Mouse (Mus musculus): Measurements from ENCODE around the gene Arhgap22. TPM values are rescaled to one million over a fixed set of nuclear protein-coding genes. Genes with fewer than 3 reads are reported as not detected.

Gene Arhgap22
- polyA plus RNA-seq, 1 experiment from 2014 or later, result 2.1 TPM

DNA sequence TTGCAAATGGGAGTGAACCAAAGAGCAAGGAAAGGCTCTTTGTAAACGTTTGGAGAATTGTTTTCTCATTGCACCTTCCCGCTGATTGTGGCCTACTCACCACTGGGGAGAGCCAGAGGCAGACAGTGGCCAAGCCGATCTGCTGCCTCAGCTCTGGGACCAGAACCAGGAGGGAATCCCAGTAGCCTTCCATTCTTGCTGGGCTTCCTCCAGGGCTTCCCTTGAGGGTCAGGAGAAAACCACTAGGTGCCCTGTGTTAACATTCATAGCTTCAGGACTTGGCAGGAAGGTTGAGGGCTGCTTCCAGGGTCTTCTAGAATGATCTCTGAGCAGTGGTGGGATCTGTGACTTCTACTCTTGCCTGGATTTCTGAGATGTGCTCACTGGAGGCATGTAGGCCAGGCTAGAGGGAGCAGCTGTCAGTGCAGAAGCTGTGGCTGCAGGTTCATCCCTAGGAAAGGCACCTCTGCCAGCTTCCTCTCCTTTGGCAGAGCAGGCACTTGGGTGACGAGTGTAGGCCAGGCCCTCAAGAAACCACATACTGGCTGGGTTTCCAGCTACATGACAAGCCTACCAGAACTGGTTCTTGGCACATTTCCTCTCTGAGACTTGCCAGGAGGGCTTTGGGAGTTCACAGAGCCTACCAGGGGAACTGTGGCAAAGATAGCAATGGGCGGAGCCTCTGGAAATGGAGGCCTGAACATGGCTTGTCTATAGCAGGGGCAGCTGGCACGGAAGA lies 138.3 kb downstream of the Arhgap22 start:
- peaks cover 10% of the 10 kb centered on the region for H3K4me1 ChIP-seq
- H3K9me3 ChIP-seq (replicated peaks), result no peaks in the 10 kb centered on the region
- no peak overlapping the region for H3K4me3 ChIP-seq
- 69% methylated on average over 6 of the region's 6 CpGs for WGBS
- DNase-seq (ENCODE audit: low spot score), result no peak
- H3K27me3 ChIP-seq (ENCODE audit: low read depth, poor library complexity, severe bottlenecking), result peaks cover 65% of the 10 kb centered on the region
- H3K36me3 ChIP-seq, result no peaks in the 10 kb centered on the region
- no peak overlapping the region for H3K27ac ChIP-seq (replicated peaks)

- H3K9me3 ChIP-seq (replicated peaks), result no peaks in the 10 kb centered on the region
- 86% methylated on average over 6 of the region's 6 CpGs for WGBS
These were observed 139.1 kb downstream of the Arhgap22 start for GRCm38 (mm10) chr14:33352890-33353289.

DNA sequence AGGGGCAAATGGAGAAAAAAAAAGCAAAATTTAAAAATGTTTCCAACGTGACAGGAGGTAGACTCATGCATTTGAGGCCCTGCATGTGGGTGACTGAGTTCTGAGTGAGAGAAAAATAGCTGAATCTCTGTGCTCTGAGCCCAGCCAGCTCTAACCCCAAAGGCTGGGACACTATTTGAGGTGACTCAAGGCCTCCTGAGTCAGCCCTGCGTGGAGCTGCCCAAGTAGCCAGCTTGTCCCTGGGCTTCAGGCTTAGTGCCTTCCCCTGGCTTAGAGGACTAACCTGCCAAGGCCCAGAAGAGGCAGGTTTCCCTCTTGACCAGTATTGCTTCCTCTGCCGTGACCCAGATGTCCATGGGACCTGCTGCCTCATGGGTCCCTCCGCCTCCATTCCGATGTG lies 141.4 kb downstream of the Arhgap22 start:
- DNase-seq (ENCODE audit: low spot score), result no peak
- WGBS, result 85% methylated on average over 5 of the region's 5 CpGs

More at GRCm38 (mm10) chr14:33352890-33353289, 139.1 kb downstream of the Arhgap22 start:
- Histone ChIP-seq H3K36me3 (no peaks in the 10 kb centered on the region), H3K27me3 (ENCODE audit: low read depth, poor library complexity, severe bottlenecking) (peaks cover 65% of the 10 kb centered on the region), H3K4me3 (no peak overlapping the region), H3K4me1 (peaks cover 10% of the 10 kb centered on the region), H3K27ac (replicated peaks) (no peak overlapping the region)
- no peak for DNase-seq (ENCODE audit: low spot score)

DNA sequence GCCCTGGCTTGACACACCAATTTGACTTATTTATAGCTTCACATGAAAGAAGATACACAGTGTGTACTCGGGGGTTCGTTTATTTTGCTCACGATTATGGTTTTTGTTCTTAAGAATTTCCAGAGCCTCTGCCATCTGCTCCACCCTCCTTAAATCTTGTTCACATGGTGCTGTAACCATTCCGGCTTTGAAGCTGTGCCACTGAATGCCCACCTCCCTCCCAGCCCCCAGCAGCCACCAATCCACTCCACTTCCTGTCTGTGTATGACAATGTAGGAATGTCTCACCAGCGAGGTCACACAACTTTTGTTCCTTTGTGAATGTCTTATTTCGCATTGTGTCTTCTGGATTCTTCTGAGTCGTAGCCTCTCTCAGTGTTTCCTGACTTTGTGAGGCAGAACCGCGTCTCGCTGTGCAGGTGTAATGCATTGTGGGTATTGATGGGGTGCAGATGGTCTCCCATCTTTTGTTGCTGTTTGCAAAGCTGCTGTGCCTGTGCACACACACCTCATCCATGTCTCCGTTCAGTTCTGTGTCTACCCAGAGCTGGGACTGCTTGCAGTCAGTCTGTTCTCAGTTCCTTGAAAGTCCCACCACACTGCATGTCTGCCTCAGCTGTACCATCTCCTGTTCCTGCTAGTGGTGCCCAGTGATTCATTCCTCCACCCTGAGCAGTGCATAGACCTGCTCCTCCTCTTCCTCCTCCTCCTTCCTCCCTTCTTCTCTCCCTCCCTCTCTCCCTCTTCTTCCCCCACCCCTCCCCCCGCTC lies 144.0 kb downstream of the Arhgap22 start:
- H3K9me3 ChIP-seq (replicated peaks), result no peaks in the 10 kb centered on the region

More for the DNA sequence above, 141.4 kb downstream of the Arhgap22 start:
- Histone ChIP-seq H3K27me3 (ENCODE audit: low read depth, poor library complexity, severe bottlenecking) (peaks cover 43% of the 10 kb centered on the region), H3K4me3 (no peak overlapping the region), H3K36me3 (no peaks in the 10 kb centered on the region), H3K4me1 (peaks cover 10% of the 10 kb centered on the region), H3K9me3 (replicated peaks) (no peaks in the 10 kb centered on the region), H3K27ac (replicated peaks) (no peak overlapping the region)

DNA sequence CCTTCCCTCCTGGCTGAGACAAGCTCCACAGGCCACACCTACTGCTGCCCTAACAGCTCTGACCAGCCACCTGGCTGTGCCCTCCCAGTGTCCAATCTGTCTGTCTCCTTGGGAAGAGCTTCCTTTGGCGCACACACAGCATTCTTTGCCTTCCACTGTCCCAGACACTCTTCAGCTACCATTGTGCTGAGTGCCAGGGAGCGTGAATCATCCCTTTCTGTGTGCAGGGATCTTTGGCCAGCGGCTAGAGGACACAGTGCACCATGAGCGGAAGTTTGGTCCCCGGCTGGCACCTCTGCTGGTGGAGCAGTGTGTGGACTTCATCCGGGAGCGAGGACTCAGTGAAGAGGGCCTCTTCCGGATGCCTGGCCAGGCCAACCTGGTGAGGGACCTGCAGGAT lies 145.1 kb downstream of the Arhgap22 start:
- no peak for DNase-seq (ENCODE audit: low spot score)
- no peaks in the 10 kb centered on the region for H3K9me3 ChIP-seq (replicated peaks)
- H3K27ac ChIP-seq (replicated peaks), result no peak overlapping the region
- no peaks in the 10 kb centered on the region for H3K36me3 ChIP-seq
- peaks cover 30% of the 10 kb centered on the region for H3K4me1 ChIP-seq
- 89% methylated on average over 8 of the region's 8 CpGs for WGBS
- peaks cover 7% of the 10 kb centered on the region for H3K27me3 ChIP-seq (ENCODE audit: low read depth, poor library complexity, severe bottlenecking)
- no peak overlapping the region for H3K4me3 ChIP-seq

More for the DNA sequence above, 144.0 kb downstream of the Arhgap22 start:
- Histone ChIP-seq H3K27me3 (ENCODE audit: low read depth, poor library complexity, severe bottlenecking) (peaks cover 18% of the 10 kb centered on the region), H3K4me1 (peaks cover 22% of the 10 kb centered on the region), H3K36me3 (no peaks in the 10 kb centered on the region), H3K27ac (replicated peaks) (no peak overlapping the region), H3K4me3 (no peak overlapping the region)
- 81% methylated on average over 12 of the region's 12 CpGs for WGBS
- no peak for DNase-seq (ENCODE audit: low spot score)

DNA sequence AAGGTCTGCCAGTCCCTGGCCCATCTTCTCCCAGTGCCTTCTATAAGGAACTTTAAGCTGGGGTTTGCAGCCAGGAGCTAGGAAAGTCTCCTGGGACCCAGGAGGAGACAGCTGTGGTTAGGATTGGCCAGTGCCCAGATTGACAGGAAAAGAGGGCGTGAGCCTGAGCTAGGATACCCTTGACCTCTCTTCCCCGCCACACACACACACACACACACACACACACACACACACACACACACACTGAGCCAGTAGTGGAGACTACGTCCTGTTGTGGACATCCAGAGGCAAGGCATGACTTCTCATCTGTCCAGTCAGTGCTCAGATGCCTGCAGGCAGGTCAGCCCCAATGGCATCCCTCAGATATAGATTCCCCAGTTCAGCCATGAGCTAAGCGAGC lies 147.7 kb downstream of the Arhgap22 start:
- no peak for DNase-seq (ENCODE audit: low spot score)
- Histone ChIP-seq H3K27me3 (ENCODE audit: low read depth, poor library complexity, severe bottlenecking) (no peaks in the 10 kb centered on the region), H3K4me1 (peaks cover 27% of the 10 kb centered on the region), H3K36me3 (no peaks in the 10 kb centered on the region), H3K9me3 (replicated peaks) (no peaks in the 10 kb centered on the region), H3K4me3 (no peak overlapping the region), H3K27ac (replicated peaks) (peak overlapping the region; percentile 46; the same call in 1 of the 2 replicates)
- 49% methylated on average over 3 of the region's 4 CpGs for WGBS

DNA sequence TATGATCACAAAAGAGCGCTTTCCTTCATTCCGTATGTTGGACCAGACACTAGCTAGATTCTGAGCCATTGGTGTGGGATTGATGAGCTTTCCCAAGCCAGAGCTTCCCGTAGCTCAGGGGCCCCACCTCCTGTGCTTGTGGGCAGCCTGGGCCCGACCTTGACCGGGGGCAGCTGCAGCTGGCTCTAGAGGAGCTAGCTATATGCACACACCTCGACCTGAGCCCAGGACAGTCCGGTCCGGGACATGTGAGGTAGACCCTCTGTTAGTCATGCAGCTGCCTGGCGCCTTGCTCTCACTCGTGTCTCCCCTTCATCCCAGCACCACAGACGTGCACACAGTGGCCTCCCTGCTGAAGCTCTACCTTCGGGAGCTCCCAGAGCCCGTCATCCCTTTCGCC lies 148.3 kb downstream of the Arhgap22 start:
- 76% methylated on average over 14 of the region's 14 CpGs for WGBS
- Histone ChIP-seq H3K27ac (replicated peaks) (peak overlapping the region; percentile 46; the same call in 1 of the 2 replicates), H3K4me3 (no peak overlapping the region), H3K9me3 (replicated peaks) (no peaks in the 10 kb centered on the region), H3K4me1 (peaks cover 29% of the 10 kb centered on the region), H3K27me3 (ENCODE audit: low read depth, poor library complexity, severe bottlenecking) (no peaks in the 10 kb centered on the region), H3K36me3 (no peaks in the 10 kb centered on the region)
- DNase-seq (ENCODE audit: low spot score), result no peak

DNA sequence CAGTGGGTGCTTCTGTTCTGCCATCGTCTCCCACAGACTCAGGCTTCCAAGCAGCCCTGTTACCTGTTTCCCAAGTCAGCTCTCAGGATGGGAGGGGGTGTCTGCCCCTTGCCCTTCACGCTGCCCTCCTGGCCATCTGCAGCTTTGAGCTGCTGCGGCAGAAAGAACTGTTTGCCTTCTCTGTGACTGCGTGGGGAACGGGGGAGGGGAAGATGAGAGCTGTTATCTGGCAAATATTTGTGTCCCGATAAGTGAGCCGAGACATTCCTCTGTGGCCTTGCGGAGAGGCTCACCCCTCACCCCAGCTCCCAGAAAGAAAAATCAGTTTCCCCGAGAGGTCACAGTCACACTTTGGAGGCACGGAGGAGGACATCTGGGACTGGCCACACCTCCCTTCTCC lies 149.0 kb downstream of the Arhgap22 start:
- Histone ChIP-seq H3K27ac (replicated peaks) (0 out of 2 replicates have a peak overlapping the region, but pooled peaks have one; percentile 46), H3K9me3 (replicated peaks) (no peaks in the 10 kb centered on the region), H3K36me3 (no peaks in the 10 kb centered on the region), H3K27me3 (ENCODE audit: low read depth, poor library complexity, severe bottlenecking) (no peaks in the 10 kb centered on the region), H3K4me1 (peaks cover 33% of the 10 kb centered on the region), H3K4me3 (no peak overlapping the region)
- no peak for DNase-seq (ENCODE audit: low spot score)
- 44% methylated on average over 10 of the region's 10 CpGs for WGBS

DNA sequence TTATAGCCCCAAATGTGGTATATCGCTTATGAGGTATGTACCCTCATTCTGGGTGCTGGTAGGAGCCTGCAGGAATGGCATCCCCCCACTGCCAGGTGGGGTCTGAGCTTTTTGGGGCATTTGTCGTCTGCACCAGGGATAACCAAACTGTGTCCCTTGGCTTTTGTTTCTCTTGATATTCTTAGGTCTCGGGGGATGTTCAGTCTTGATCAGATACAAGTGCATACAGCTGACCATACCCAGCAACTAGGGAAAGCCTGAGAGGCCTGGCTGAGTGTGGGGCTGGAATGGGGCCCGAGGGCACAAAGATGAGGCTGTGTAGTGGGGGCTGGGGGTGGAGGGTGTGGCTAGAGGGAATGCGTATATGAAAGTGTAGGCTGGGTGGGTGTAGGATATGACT lies 149.8 kb downstream of the Arhgap22 start:
- no peaks in the 10 kb centered on the region for H3K36me3 ChIP-seq
- H3K4me3 ChIP-seq, result no peak overlapping the region
- H3K27ac ChIP-seq (replicated peaks), result no peak overlapping the region
- H3K27me3 ChIP-seq (ENCODE audit: low read depth, poor library complexity, severe bottlenecking), result no peaks in the 10 kb centered on the region
- no peaks in the 10 kb centered on the region for H3K9me3 ChIP-seq (replicated peaks)
- no peak for DNase-seq (ENCODE audit: low spot score)
- 91% methylated on average over 5 of the region's 5 CpGs for WGBS
- peaks cover 33% of the 10 kb centered on the region for H3K4me1 ChIP-seq

DNA sequence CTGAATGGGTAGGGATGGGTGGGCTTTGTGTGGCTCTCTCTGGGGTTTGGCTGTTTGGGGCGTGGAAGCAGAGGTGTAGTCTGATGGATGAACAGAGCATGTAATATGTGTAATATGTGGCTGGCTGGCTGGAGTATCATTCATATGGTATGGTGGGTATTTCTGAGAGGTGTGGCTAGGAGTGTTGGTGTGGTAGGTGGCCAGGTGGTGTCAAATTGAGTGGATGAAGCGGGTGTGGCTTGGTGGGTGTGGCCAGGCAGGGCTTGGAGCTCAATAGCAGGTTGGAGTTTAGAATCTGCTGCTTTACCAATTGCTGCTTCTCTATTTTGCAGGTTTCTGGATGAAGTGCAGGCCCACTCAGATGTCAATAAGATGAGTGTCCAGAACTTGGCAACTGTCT lies 150.2 kb downstream of the Arhgap22 start:
- DNase-seq (ENCODE audit: low spot score), result no peak
- Histone ChIP-seq H3K9me3 (replicated peaks) (no peaks in the 10 kb centered on the region), H3K4me1 (peaks cover 33% of the 10 kb centered on the region), H3K4me3 (no peak overlapping the region), H3K36me3 (no peaks in the 10 kb centered on the region), H3K27ac (replicated peaks) (no peak overlapping the region), H3K27me3 (ENCODE audit: low read depth, poor library complexity, severe bottlenecking) (no peaks in the 10 kb centered on the region)
- WGBS, result 89% methylated on average over 2 of the region's 2 CpGs

DNA sequence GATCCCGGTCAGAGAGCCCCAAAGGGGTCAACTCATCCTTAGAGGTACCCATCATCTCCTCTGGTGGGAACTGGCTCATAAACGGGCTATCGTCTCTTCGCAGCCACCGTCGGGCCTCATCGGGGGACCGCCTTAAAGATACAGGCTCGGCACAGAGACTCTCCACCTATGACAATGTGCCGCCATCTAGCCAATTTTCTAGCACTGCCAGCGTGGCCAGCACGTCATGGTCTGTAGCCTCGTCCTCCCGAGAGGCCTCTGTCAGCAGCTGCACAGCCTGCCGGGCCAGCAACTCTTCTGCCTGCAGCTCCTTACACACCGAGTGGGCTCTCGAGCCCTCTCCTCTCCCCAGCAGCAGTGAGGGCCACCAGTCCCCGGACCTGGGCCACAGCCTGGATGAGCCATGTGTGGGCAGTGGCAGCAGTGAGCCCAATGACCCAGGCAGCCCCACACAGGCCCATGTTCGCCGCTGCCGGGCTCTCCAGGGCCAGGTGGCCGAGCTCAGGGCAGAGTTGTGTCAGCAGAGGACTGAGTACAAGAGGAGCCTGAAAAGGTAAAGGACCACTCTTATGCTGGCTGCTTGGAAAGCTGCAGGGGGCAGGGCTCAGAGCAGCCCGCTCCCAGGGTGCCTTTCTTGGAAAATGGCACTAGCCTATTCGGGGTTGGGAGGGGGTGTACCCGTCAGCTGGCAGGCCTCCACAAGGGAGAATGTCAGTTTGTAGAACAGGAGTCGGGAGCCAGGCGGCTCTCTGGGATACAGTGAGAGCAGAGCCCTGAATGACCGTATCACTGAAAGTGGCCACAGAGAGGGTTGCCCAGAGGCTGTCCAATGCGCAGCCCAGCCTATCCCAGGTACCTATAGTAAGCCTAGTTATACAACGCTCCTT lies 153.3 kb downstream of the Arhgap22 start:
- no peak for DNase-seq (ENCODE audit: low spot score)
- Histone ChIP-seq H3K27ac (replicated peaks) (peak overlapping the region; percentile 43; the same call in 1 of the 2 replicates), H3K4me1 (peaks cover 39% of the 10 kb centered on the region), H3K27me3 (ENCODE audit: low read depth, poor library complexity, severe bottlenecking) (no peaks in the 10 kb centered on the region), H3K36me3 (no peaks in the 10 kb centered on the region), H3K4me3 (no peak overlapping the region), H3K9me3 (replicated peaks) (no peaks in the 10 kb centered on the region)
- WGBS, result 83% methylated on average over 30 of the region's 30 CpGs

DNA sequence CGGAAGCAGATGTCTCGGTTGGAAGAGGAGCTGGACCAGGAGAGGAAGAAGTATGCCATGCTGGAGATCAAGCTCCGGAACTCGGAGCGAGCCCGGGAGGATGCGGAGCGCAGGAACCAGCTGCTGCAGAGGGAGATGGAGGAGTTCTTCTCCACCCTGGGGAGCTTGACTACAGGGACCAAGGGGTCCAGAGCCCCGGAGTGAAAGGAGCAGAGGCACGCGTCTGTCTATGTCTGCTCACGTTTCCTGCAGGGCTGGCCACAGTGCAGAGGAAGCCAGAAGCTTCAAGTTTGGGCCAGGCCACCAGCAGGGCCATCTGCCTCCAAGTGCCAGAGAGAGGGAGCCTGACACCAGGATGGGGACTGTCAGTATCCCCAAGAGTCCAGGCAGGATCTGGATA lies 155.5 kb downstream of the Arhgap22 start:
- Histone ChIP-seq H3K4me3 (no peak overlapping the region), H3K36me3 (no peaks in the 10 kb centered on the region), H3K9me3 (replicated peaks) (no peaks in the 10 kb centered on the region), H3K27ac (replicated peaks) (no peak overlapping the region; the same call in 1 of the 2 replicates), H3K27me3 (ENCODE audit: low read depth, poor library complexity, severe bottlenecking) (no peaks in the 10 kb centered on the region), H3K4me1 (peaks cover 24% of the 10 kb centered on the region)
- no peak for DNase-seq (ENCODE audit: low spot score)
- WGBS, result 86% methylated on average over 12 of the region's 12 CpGs
